Mouse (Mus musculus) cerebellum, adult 8-10 months (tissue): ENCODE results near the gene Diaph2.
"Not testable (repeated sequence)": the region's sequence is repeated elsewhere in the genome, so short reads cannot be mapped to it uniquely, and the experiment has no call there.

Experiments
- DNase-seq: peaks from one replicate; pipeline ENCODE4 v3.0.0; 2022

Diaph2 gene

GRCm38 (mm10) chrX:129833887-129834286 lies 84.3 kb downstream of the Diaph2 start:
- DNase-seq: no peak

- DNase-seq: peak; percentile 13
Measured at GRCm38 (mm10) chrX:129884465-129884864, 134.9 kb downstream of the Diaph2 start.

GRCm38 (mm10) chrX:129925806-129926205 lies 176.3 kb downstream of the Diaph2 start:
- no peak for DNase-seq

DNA sequence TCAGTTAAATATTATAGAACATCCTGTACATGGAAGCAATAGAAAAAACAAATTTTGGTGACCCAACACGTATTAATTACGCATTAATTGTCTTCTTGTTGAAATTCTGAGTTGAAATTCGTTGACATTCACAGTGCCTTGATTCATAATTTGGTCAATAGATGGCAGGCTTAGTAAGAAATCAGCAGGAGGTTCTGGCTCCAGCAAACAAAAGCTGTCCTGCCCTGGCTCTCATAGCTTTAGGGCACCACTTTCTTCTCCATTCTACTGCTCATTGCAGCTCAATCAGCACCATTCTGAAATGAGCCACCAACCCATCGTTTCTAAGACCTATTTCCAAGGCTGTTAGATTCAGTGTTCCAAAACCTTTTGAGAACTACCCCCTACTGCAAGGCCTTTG lies 225.3 kb downstream of the Diaph2 start:
- DNase-seq: peak; percentile 25

- no peak for DNase-seq
Measured at GRCm38 (mm10) chrX:130008210-130008609, 258.7 kb downstream of the Diaph2 start.

DNA sequence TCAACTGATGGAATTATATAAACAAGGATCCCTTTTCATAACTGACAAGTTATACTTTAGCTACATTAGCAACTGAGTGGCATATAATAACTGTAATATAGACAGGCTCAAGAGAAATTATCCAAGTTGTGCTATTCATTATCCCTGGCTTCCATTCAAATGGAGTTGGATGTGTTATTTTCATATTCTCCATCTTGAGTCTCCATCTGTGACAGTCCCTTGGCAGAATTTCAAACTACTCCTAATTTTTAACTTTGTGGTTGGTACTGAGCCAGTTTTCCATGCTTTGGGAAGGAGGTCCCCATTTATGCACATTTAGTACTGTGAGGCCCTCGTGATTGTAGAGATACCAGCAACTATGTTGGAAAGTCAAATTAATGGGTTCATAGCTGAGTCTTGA lies 270.2 kb downstream of the Diaph2 start:
- DNase-seq: no peak

GRCm38 (mm10) chrX:130044525-130044924 lies 295.0 kb downstream of the Diaph2 start:
- no peak for DNase-seq

DNA sequence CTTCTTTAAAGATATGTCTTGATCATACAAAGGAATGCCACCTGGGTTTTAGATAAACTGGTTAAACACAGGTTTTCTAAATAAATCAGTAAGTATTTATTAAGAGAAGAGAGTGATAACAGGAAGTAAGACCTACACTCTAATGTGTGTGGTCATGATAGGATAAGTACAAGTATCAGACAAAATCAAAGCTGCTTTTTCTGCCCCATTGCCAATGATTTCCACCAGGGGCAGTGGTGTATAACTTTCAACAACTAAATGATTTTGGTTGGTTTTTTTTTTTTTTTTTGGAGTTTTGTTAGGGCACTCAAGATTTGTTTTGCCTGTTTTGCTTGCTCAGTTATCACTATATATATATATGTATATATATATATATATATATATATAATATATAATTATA lies 399.7 kb downstream of the Diaph2 start:
- no peak for DNase-seq

- DNase-seq: peak; percentile 27
Measured at GRCm38 (mm10) chrX:130152164-130152563, 402.6 kb downstream of the Diaph2 start.

DNA sequence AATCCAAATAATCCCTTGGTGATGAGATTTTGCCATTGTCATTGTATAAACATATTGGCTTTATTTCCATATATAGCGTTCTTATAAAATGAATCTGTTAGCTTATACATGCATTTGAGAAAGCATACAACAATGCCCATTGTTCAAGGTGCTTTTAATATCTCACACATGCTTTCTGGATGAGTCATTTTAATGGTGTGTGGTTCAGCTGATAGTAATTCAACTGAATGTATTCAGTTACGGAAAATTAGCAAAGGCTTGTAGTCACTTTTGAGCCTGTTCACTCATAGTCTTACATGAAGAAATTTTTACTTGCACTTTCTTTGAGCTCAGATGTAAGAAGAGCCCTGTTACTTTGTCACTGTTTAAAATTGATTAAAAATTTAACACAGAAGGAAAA lies 423.6 kb downstream of the Diaph2 start:
- DNase-seq: no peak

GRCm38 (mm10) chrX:130187891-130188290 lies 438.3 kb downstream of the Diaph2 start:
- no peak for DNase-seq

DNA sequence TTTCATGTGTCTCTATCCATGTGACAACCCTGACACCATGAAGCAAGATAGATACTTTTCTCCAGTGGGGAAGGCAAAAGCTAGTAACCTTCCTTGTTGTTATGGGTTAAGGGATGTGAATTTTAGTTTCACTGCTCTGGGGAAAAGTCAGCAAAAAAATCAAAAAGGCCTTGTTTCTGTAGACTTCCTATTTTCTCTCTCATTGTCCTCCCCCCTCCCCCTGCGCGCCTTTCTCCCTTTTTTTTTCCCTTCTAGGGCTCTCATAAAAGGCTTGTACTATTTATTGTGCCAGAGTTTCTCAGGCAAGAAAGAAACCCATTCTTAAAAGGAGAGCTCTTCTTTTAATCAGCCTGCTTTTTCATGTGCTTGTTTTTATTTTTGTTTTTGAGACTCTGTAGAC lies 438.9 kb downstream of the Diaph2 start:
- DNase-seq: no peak

- DNase-seq: no peak
Measured at GRCm38 (mm10) chrX:130189250-130189649, 439.7 kb downstream of the Diaph2 start.

DNA sequence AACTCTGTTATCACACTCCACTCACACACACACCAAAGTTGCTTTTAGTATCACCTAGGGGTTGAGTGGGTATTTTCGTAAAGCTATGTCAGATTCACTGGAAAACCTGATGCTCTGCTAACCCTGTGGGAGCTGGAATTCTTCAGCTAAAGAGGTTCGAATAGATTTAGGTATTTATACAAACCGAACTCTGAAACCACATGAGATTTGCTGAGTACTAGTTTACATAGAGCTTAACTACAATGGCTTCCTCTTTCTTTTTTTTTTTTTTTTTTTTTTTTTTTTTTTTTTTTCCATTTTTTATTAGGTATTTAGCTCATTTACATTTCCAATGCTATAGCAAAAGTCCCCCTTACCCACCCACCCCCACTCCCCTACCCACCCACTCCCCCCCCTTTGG lies 447.9 kb downstream of the Diaph2 start:
- DNase-seq: not testable (repeated sequence)

DNA sequence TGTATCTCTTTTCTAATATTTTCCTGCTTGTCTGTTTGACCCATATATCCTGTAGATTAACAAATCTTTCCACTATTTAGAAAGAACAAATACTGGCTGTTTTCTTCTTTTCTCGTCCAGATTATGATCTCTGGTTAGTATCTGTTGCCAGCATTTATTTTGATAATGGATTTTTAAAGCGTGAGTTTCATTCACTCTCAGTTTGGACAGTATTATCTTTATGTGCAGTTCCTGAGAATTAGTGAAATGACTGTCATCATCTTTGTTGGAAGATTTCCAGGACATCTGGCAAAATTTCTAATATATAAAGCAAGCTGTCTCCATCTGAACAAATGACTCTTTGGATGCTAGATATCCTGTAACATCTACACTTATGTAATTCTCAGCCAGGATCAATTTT lies 455.7 kb downstream of the Diaph2 start:
- DNase-seq: no peak

- no peak for DNase-seq
Measured at GRCm38 (mm10) chrX:130212227-130212626, 462.7 kb downstream of the Diaph2 start.

- DNase-seq: no peak
Measured at GRCm38 (mm10) chrX:130212759-130213158, 463.2 kb downstream of the Diaph2 start.

DNA sequence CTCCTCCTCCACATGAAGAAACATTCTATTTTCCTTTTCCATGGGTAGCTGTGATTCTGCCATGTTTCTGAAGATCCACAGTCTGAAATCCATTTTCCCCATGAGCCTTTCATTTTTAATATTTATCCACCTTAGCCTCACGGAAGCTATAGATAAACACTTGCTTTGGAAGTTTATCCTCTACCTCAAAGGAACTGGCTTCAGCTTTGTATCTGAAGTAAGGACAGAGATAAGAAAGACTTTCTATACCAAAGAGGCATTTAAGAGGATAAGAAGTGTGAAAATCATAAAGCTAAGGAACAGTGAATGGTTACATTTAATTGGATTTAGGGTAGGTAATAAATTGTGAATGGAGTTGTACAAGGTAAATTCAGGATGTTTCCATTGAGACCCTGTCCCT lies 480.5 kb downstream of the Diaph2 start:
- no peak for DNase-seq

- DNase-seq: no peak
Measured at GRCm38 (mm10) chrX:130235167-130235566, 485.6 kb downstream of the Diaph2 start.

- DNase-seq: peak; percentile 36
Measured at GRCm38 (mm10) chrX:130246652-130247051, 497.1 kb downstream of the Diaph2 start.

DNA sequence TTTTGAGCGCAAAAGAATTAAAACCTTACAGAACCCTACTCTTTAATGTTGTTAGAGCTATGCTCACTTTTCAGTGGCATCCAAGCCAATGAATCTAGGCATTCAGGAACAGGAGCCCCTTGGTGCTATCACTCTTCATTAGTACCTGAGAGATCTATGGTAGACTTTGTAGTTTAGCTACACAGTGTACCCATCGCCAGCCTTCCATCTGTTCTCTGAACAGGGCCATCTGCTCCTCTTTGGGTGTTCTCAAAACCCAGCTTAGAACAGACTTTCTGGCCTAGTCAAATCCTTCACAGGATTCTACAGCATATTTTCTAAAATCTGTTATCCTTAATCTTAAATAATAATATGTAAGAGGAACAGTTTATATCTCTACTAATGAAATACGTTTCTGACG lies 504.1 kb downstream of the Diaph2 start:
- DNase-seq: peak; percentile 73

DNA sequence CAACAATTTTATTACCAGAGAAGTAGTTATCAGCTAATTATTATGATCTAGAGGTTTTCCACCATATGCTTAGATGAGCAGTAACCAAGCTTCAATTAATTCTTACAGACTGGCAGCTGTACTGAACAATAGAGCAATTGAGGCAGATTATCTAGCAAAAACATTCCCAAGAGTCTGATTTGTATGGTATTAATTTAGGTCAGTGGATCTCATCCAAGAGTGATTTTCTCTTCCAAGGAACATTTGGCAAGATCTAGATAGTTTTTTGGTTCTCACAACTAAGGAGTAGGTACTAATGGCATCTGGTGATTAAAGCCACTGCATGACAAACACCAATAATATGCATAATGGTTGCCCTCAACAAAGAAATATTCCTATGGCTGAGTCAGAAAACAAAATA lies 516.2 kb downstream of the Diaph2 start:
- DNase-seq: no peak

GRCm38 (mm10) chrX:130279144-130279543 lies 529.6 kb downstream of the Diaph2 start:
- DNase-seq: no peak

- no peak for DNase-seq
Measured at GRCm38 (mm10) chrX:130281484-130281883, 531.9 kb downstream of the Diaph2 start.

- no peak for DNase-seq
Measured at GRCm38 (mm10) chrX:130287032-130287431, 537.5 kb downstream of the Diaph2 start.

GRCm38 (mm10) chrX:130289775-130290174 lies 540.2 kb downstream of the Diaph2 start:
- no peak for DNase-seq
